Mouse (Mus musculus): ENCODE results near the gene Zfhx3.

DNA sequence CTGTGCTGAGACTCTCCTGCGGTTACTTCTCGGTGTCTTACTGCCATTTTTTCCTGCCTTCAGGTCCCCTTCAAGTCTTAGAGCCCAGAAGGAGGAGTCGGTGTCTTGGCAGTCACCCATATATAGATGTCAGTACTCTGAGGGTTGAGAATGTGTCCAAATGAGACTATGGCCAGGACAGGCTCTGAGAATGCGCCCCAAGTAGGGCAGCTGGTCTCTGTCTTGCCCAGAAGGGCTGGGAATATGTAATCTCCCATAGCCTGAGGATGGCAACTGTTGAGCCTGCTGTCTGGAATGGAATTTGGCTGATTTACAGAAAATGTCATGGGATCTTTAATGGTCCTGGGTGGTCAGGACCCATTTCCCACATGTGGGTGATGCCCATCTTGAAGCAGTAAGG is 881.6 kb downstream of the Zfhx3 start:
- TF ChIP-seq CTCF (IDR thresholded peaks at IDR 0.05; ENCODE audit: control insufficient read depth, insufficient read depth, low read length) (no peak), POLR2A (IDR thresholded peaks at IDR 0.05; ENCODE audit: borderline replicate concordance, control insufficient read depth, low read depth, low read length) (no peak)
